Mouse (Mus musculus) mesoderm, embryonic 11.5 days (tissue): ENCODE data around the gene Pip5kl1.
A peak's percentile ranks its signal among the peaks of the same experiment; 100 is the strongest.

Experiments
- DNase-seq: peaks from one replicate; pipeline ENCODE4 v3.0.0-alpha.2; 2012; ENCODE audit warnings: low read depth, low spot score

Gene Pip5kl1

GRCm38 (mm10) chr2:32574497-32574896, at the start of gene Pip5kl1:
Pip5kl1 (plus strand) TSS chr2:32574797.
- no peak for DNase-seq

GRCm38 (mm10) chr2:32525816-32526215, 48.8 kb upstream of the Pip5kl1 start:
- DNase-seq = no peak

- no peak for DNase-seq
These were observed 47.1 kb upstream of the Pip5kl1 start for GRCm38 (mm10) chr2:32527468-32527966.

GRCm38 (mm10) chr2:32528326-32528725, 46.3 kb upstream of the Pip5kl1 start:
- no peak for DNase-seq

- DNase-seq = no peak
These were observed 44.1 kb upstream of the Pip5kl1 start for GRCm38 (mm10) chr2:32530479-32530878.

DNA sequence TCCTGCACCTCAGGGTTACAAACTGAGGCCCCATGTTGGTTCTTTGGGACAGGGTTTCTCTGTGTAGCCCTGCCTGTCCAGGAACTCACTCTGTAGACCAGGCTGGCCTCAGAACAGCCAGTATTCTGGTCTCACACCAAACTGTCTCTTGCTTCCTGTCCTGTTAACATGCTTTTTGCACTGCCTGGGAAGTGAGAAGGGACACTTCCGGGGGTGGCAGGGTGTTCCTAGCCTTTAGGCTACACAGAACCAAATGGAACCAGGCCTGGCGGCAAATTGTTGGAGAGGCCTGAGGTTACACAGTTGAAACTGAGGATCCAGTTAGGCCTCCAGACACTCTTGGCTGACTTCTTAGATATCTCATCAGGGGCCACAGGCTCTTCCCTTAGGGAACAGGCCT, 41.4 kb upstream of the Pip5kl1 start:
- no peak for DNase-seq

GRCm38 (mm10) chr2:32534061-32534732, 40.4 kb upstream of the Pip5kl1 start:
- DNase-seq = peak; percentile 77

DNA sequence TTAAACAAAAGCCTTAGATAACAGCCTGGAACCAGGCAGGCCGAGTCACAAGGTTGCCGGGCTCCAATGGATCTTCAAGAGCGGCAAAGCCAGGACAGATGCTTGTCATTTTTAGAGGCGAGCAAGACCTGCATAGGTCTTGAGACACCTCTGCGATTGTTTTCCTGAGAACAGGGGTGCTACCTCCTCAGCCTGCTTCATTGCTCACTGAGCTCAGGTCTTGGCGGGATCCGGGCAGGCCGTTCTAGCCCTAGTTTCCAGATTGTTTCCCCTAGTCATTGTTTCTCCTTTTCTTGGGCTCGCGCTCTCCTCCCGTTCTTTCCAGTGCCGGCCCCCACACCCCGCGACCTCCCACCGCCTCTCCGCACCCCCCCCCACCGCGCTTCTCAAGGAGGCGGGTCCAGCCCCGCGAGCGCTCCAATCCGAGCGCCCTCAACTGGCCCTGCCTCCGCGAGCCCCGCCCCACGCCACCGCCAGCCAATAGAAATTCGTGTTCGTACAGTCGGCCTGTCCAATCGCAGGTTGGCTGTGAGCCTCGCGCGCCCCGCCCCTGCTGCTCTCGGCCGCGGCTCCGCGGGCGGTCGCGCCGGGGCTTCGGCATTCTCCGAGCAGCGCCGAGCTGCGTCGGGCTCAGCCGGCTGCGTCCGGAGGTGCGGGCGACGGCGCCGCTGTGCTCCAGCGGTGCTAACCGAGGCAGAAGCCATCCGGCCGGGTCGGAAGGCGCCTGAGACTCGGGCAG, 39.7 kb upstream of the Pip5kl1 start, which contains the start of gene Fam102a:
Gene Fam102a, plus strand, starts transcription at position 600 of the 739 bp plus-strand sequence.
- peak; percentile 97 for DNase-seq

DNA sequence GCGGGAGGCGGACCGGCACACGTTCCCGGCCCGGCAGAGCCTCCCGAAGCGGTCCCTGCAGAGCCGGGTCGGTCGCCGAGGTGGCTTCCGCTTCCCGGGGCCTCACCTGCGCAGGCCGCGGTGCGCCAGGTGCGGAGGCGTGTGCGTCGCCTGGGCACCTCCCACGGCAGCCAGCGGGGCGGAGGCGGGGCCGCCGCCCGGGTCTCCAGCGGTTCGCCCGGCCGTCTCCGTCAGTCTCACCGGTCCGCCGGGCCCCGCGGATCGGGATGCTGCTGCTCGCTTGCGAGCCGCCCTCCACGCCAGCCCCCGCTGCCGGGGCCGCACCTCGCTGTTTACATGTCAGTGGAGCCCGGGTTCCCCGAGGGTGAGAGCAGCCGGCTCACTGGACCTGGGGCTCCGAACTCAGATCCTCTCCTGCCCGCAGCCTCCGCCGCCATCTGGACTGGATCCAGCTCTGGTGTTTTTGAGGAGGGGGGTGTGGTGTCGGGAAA, 39.1 kb upstream of the Pip5kl1 start:
- no peak for DNase-seq

- DNase-seq = no peak
These were observed 38.4 kb upstream of the Pip5kl1 start for GRCm38 (mm10) chr2:32536086-32536633.

GRCm38 (mm10) chr2:32536634-32537359, 37.8 kb upstream of the Pip5kl1 start:
- DNase-seq = no peak

DNA sequence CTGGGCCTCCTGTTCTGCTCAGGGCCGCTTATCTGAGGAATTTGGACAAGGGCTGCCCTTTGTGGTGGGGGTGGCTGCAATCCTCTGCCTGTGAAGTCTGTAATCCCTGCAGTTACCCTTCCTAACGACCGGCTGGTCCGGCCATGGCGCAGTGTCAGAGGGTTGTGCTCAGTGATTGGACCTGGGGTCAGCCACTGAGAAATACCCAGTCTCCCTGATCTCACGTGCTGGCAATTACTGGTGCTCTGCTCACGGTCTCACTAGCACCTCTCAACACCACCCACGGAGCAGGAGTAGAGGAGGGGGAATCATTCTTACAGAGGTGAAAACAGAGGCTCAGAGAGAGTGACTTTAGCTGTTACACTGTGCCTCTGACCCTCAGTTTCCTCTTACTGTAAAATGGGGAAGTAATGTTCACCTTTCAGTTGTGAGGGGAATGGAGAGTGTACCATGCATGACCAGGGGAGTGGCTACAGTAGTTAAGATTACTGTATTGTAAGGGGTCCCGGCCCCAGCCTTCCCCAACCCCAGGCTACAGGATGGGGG, 37.2 kb upstream of the Pip5kl1 start:
- DNase-seq = no peak

- no peak for DNase-seq
These were observed 36.7 kb upstream of the Pip5kl1 start for GRCm38 (mm10) chr2:32537941-32538340.

DNA sequence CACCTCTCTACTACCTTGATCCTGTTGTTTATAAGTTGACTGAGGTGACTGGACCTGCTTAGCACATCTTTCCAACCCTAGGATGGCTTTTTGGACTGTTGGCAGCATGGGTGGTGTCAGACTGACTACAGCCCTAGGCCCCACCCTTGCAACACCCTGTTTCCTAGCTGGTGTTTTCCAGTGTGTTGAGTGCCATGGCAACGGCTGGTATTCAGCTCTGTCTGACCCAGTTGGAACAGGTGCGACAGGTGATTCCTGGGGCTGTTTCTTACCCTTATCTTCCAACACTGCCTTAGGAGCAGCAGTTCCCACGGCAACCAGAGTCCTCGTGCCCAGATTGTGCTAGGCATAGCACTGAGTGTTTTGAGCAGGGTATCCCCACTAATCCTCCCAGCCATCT, 36.1 kb upstream of the Pip5kl1 start:
- no peak for DNase-seq

GRCm38 (mm10) chr2:32539452-32539981, 35.1 kb upstream of the Pip5kl1 start:
- DNase-seq = no peak

- DNase-seq = no peak
These were observed 33.2 kb upstream of the Pip5kl1 start for GRCm38 (mm10) chr2:32541333-32541908.

- DNase-seq = no peak
These were observed 32.5 kb upstream of the Pip5kl1 start for GRCm38 (mm10) chr2:32541986-32542573.

DNA sequence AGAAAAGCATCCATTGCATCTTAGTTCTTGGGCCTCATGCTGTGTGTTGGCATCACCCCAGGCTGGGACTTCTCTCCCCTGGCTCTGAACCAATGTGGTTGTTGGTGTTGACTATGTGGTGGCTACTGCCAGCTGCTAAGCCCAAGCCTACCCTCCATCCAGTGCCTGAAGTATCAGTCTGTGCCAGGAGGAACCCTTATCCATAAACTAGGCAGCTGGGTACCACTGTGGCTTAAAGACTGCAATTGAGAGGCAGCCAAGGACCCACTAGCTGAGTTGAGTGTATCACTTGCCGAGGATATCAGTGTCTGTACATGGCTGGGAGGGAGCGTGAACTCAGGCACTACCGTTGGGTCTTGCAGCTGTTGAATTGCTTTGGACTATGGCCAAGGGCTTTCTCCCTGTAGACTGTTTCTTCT, 31.6 kb upstream of the Pip5kl1 start:
- DNase-seq = no peak

DNA sequence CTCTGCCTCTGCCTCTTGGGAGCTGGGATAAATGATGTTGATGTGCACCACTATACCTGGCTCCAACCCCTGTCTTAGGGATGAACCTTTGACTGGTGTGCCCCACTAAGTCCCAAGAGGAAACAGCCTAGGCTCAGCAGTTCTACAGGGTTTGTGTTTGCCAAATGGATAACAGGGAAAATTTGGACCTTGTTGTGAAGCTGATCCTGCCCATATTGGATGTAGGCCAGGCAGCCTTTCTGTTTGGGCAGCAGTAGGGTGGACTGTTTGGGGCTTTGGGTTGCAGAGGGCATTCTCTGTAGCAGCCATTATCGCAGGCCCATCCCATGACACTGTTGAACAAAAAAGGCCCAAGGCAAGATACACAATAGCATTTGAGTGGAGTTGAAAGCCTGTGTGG, 27.6 kb upstream of the Pip5kl1 start:
- no peak for DNase-seq

DNA sequence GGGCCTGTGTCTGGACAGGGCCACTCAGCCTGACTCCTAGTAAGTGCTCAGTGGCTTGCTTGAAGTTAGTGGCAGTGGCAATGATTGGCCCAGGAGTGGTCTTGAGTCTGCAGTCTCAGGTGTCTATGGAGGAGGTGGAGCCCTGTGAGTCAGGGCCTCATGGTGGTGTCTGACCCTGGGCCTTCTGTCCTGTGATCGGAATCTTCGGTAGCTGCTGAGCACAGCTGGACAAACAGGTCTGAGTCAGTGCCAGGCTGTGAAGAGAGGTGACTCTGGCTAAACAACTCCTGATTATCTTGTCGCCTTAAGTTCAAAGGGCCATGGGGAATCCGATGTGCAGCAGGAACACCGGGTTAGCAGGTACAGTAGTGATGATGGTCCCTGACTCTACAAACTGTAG, 27.2 kb upstream of the Pip5kl1 start:
- no peak for DNase-seq
